Mouse (Mus musculus) spleen, embryonic (tissue): Measurements from ENCODE around the gene R3hcc1l.

Experiments
- CTCF ChIA-PET: fragments of 350-600 bp; sonication (Branson Sonifier 250); formaldehyde crosslinking; loops from one replicate; lab custom pipeline; 2022; lab: Charles Lee

Gene R3hcc1l

GRCm38 (mm10) chr19:42518620-42519310 is at the start of gene R3hcc1l:
Gene R3hcc1l, plus strand, starts transcription at chr19:42518759.
- CTCF ChIA-PET = no interaction called here

- CTCF ChIA-PET = no interaction called here
These were observed 47.0 kb upstream of the R3hcc1l start for GRCm38 (mm10) chr19:42471571-42471970.

GRCm38 (mm10) chr19:42472831-42473230 is 45.7 kb upstream of the R3hcc1l start:
- CTCF ChIA-PET = no interaction called here

GRCm38 (mm10) chr19:42477769-42478168 is 40.8 kb upstream of the R3hcc1l start:
- CTCF ChIA-PET = no interaction called here

GRCm38 (mm10) chr19:42478303-42478702 is 40.3 kb upstream of the R3hcc1l start:
- CTCF ChIA-PET = no interaction called here

GRCm38 (mm10) chr19:42485443-42485842 is 33.1 kb upstream of the R3hcc1l start:
- CTCF ChIA-PET = no interaction called here

GRCm38 (mm10) chr19:42487261-42487660 is 31.3 kb upstream of the R3hcc1l start:
- CTCF ChIA-PET = no interaction called here

- CTCF ChIA-PET = no interaction called here
These were observed 25.2 kb upstream of the R3hcc1l start for GRCm38 (mm10) chr19:42493257-42493917.

GRCm38 (mm10) chr19:42504156-42504555 is 14.4 kb upstream of the R3hcc1l start:
- CTCF ChIA-PET = no interaction called here

GRCm38 (mm10) chr19:42509625-42510024 is 8.9 kb upstream of the R3hcc1l start:
- CTCF ChIA-PET = no interaction called here

- CTCF ChIA-PET = no interaction called here
These were observed 8.0 kb upstream of the R3hcc1l start for GRCm38 (mm10) chr19:42510276-42511171.

- CTCF ChIA-PET = interaction anchor here (0.7 kb wide), 1 partner anchor 1006 kb away, joined by 3 read pairs; no protein-coding TSS in a partner anchor
These were observed 2.9 kb upstream of the R3hcc1l start for GRCm38 (mm10) chr19:42515656-42516055.

GRCm38 (mm10) chr19:42516121-42516520 is 2.4 kb upstream of the R3hcc1l start:
- CTCF ChIA-PET = interaction anchor here (0.7 kb wide), 1 partner anchor 1005 kb away, joined by 3 read pairs; no protein-coding TSS in a partner anchor

- CTCF ChIA-PET = no interaction called here
These were observed 471 bp upstream of the R3hcc1l start for GRCm38 (mm10) chr19:42517957-42518619.

GRCm38 (mm10) chr19:42519760-42520159 is 1.2 kb downstream of the R3hcc1l start:
- CTCF ChIA-PET = no interaction called here

- CTCF ChIA-PET = no interaction called here
These were observed 6.1 kb downstream of the R3hcc1l start for GRCm38 (mm10) chr19:42524703-42525102.

- CTCF ChIA-PET = no interaction called here
These were observed 11.5 kb downstream of the R3hcc1l start for GRCm38 (mm10) chr19:42529992-42530437.

- CTCF ChIA-PET = no interaction called here
These were observed 15.9 kb downstream of the R3hcc1l start for GRCm38 (mm10) chr19:42534427-42534826.

- CTCF ChIA-PET = interaction anchor here (0.6 kb wide), 1 partner anchor 11 kb away, joined by 12 read pairs; no protein-coding TSS in a partner anchor
These were observed 19.0 kb downstream of the R3hcc1l start for GRCm38 (mm10) chr19:42537600-42537999.

GRCm38 (mm10) chr19:42538911-42539310 is 20.4 kb downstream of the R3hcc1l start:
- CTCF ChIA-PET = no interaction called here
